Mouse (Mus musculus): ENCODE data around the gene Diaph2. TPM values are rescaled to one million over a fixed set of nuclear protein-coding genes. Genes with fewer than 3 reads are reported as not detected.
A peak's percentile ranks its signal among the peaks of the same experiment; 100 is the strongest.

The Diaph2 gene
- total and polyA plus RNA-seq, 2 experiments = 3.2 to 13.3 TPM

GRCm38 (mm10) chrX:129833887-129834286 is 84.3 kb downstream of the Diaph2 start:
- H3K4me3 ChIP-seq (ENCODE audit: insufficient read depth, low read depth, low read length) = no peak overlapping the region
- H3K4me1 ChIP-seq (ENCODE audit: control insufficient read depth, insufficient read depth, low read length) = no peaks in the 10 kb centered on the region
- peak; percentile 27 for DNase-seq (ENCODE audit: extremely low read depth, low read depth, low spot score)
- no peak overlapping the region for H3K9ac ChIP-seq (ENCODE audit: low read depth, low read length)
- H3K27ac ChIP-seq (replicated peaks; ENCODE audit: insufficient read depth, low read depth, low read length) = no peak overlapping the region
- H3K36me3 ChIP-seq (ENCODE audit: control insufficient read depth, insufficient read depth, low read length) = no peaks in the 10 kb centered on the region
- no peaks in the 10 kb centered on the region for H3K79me2 ChIP-seq (ENCODE audit: control insufficient read depth, insufficient read depth, low read length)
- no peaks in the 10 kb centered on the region for H3K27me3 ChIP-seq (ENCODE audit: control insufficient read depth, insufficient read depth, low read length)
- TF ChIP-seq POLR2A (IDR thresholded peaks at IDR 0.05; ENCODE audit: extremely low read depth, insufficient read depth, low read length) = no peak
- no peak for TF ChIP-seq CTCF (IDR thresholded peaks at IDR 0.05; ENCODE audit: low read depth, low read length)

- no peaks in the 10 kb centered on the region for H3K27me3 ChIP-seq (ENCODE audit: control insufficient read depth, insufficient read depth, low read length)
- peak; percentile 50 for DNase-seq (ENCODE audit: extremely low read depth, low read depth, low spot score)
- TF ChIP-seq POLR2A (IDR thresholded peaks at IDR 0.05; ENCODE audit: extremely low read depth, insufficient read depth, low read length) = no peak
- TF ChIP-seq CTCF (IDR thresholded peaks at IDR 0.05; ENCODE audit: low read depth, low read length) = peak; percentile 15; the same call in 1 of the 2 replicates
- no peak overlapping the region for H3K27ac ChIP-seq (replicated peaks; ENCODE audit: insufficient read depth, low read depth, low read length)
- no peak overlapping the region for H3K9ac ChIP-seq (ENCODE audit: low read depth, low read length)
- H3K36me3 ChIP-seq (ENCODE audit: control insufficient read depth, insufficient read depth, low read length) = no peaks in the 10 kb centered on the region
- H3K4me1 ChIP-seq (ENCODE audit: control insufficient read depth, insufficient read depth, low read length) = no peaks in the 10 kb centered on the region
- WGBS = 6% methylated on average over 3 of the region's 3 CpGs
- H3K79me2 ChIP-seq (ENCODE audit: control insufficient read depth, insufficient read depth, low read length) = no peaks in the 10 kb centered on the region
- H3K4me3 ChIP-seq (ENCODE audit: insufficient read depth, low read depth, low read length) = no peak overlapping the region
Measured at GRCm38 (mm10) chrX:129884465-129884864, 134.9 kb downstream of the Diaph2 start.

GRCm38 (mm10) chrX:129925806-129926205 is 176.3 kb downstream of the Diaph2 start:
- Histone ChIP-seq H3K27me3 (ENCODE audit: control insufficient read depth, insufficient read depth, low read length) (no peaks in the 10 kb centered on the region), H3K4me1 (ENCODE audit: control insufficient read depth, insufficient read depth, low read length) (no peaks in the 10 kb centered on the region), H3K27ac (replicated peaks; ENCODE audit: insufficient read depth, low read depth, low read length) (no peak overlapping the region), H3K9ac (ENCODE audit: low read depth, low read length) (no peak overlapping the region), H3K36me3 (ENCODE audit: control insufficient read depth, insufficient read depth, low read length) (no peaks in the 10 kb centered on the region), H3K79me2 (ENCODE audit: control insufficient read depth, insufficient read depth, low read length) (no peaks in the 10 kb centered on the region), H3K4me3 (ENCODE audit: insufficient read depth, low read depth, low read length) (no peak overlapping the region)
- 100% methylated on average over 2 of the region's 2 CpGs for WGBS
- TF ChIP-seq POLR2A (IDR thresholded peaks at IDR 0.05; ENCODE audit: extremely low read depth, insufficient read depth, low read length) = no peak
- TF ChIP-seq CTCF (IDR thresholded peaks at IDR 0.05; ENCODE audit: low read depth, low read length) = no peak
- DNase-seq (ENCODE audit: extremely low read depth, low read depth, low spot score) = no peak

DNA sequence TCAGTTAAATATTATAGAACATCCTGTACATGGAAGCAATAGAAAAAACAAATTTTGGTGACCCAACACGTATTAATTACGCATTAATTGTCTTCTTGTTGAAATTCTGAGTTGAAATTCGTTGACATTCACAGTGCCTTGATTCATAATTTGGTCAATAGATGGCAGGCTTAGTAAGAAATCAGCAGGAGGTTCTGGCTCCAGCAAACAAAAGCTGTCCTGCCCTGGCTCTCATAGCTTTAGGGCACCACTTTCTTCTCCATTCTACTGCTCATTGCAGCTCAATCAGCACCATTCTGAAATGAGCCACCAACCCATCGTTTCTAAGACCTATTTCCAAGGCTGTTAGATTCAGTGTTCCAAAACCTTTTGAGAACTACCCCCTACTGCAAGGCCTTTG is 225.3 kb downstream of the Diaph2 start:
- H3K4me1 ChIP-seq (ENCODE audit: control insufficient read depth, insufficient read depth, low read length) = no peaks in the 10 kb centered on the region
- TF ChIP-seq POLR2A (IDR thresholded peaks at IDR 0.05; ENCODE audit: extremely low read depth, insufficient read depth, low read length) = no peak
- no peak for TF ChIP-seq CTCF (IDR thresholded peaks at IDR 0.05; ENCODE audit: low read depth, low read length)
- no peak overlapping the region for H3K9ac ChIP-seq (ENCODE audit: low read depth, low read length)
- no peak overlapping the region for H3K27ac ChIP-seq (replicated peaks; ENCODE audit: insufficient read depth, low read depth, low read length)
- no peaks in the 10 kb centered on the region for H3K79me2 ChIP-seq (ENCODE audit: control insufficient read depth, insufficient read depth, low read length)
- 80% methylated on average over 4 of the region's 4 CpGs for WGBS
- no peaks in the 10 kb centered on the region for H3K27me3 ChIP-seq (ENCODE audit: control insufficient read depth, insufficient read depth, low read length)
- H3K4me3 ChIP-seq (ENCODE audit: insufficient read depth, low read depth, low read length) = no peak overlapping the region
- H3K36me3 ChIP-seq (ENCODE audit: control insufficient read depth, insufficient read depth, low read length) = no peaks in the 10 kb centered on the region; the same call in 1 of the 2 replicates
- DNase-seq (ENCODE audit: extremely low read depth, low read depth, low spot score) = no peak

DNA sequence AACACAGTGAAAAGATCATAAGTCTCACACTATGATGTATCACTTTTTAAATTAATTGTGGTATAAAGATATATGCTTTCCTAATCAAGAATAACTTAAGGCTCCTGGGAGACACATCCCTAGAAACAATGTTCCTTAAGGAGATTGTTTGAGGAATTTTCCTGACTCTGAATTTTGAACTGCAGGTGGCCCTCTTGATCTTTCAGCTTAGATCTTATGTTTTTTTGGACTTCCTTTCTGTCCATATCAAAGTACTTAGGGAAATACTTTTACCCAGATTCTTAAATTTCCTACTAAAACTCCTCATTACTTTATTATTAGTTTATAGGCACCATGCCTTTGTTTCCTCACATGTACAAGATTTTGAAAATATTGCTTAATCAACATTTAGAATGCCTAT is 258.7 kb downstream of the Diaph2 start:
- Histone ChIP-seq H3K4me1 (ENCODE audit: control insufficient read depth, insufficient read depth, low read length) (no peaks in the 10 kb centered on the region), H3K79me2 (ENCODE audit: control insufficient read depth, insufficient read depth, low read length) (no peaks in the 10 kb centered on the region)
- TF ChIP-seq CTCF (IDR thresholded peaks at IDR 0.05; ENCODE audit: low read depth, low read length) = no peak
- no peak for TF ChIP-seq POLR2A (IDR thresholded peaks at IDR 0.05; ENCODE audit: extremely low read depth, insufficient read depth, low read length)

GRCm38 (mm10) chrX:130019735-130020134 is 270.2 kb downstream of the Diaph2 start:
- TF ChIP-seq CTCF (IDR thresholded peaks at IDR 0.05; ENCODE audit: low read depth, low read length) (no peak), POLR2A (IDR thresholded peaks at IDR 0.05; ENCODE audit: extremely low read depth, insufficient read depth, low read length) (no peak)
- Histone ChIP-seq H3K36me3 (ENCODE audit: control insufficient read depth, insufficient read depth, low read length) (no peaks in the 10 kb centered on the region), H3K9ac (ENCODE audit: low read depth, low read length) (no peak overlapping the region), H3K79me2 (ENCODE audit: control insufficient read depth, insufficient read depth, low read length) (no peaks in the 10 kb centered on the region), H3K27ac (replicated peaks; ENCODE audit: insufficient read depth, low read depth, low read length) (no peak overlapping the region), H3K4me3 (ENCODE audit: insufficient read depth, low read depth, low read length) (no peak overlapping the region), H3K4me1 (ENCODE audit: control insufficient read depth, insufficient read depth, low read length) (no peaks in the 10 kb centered on the region), H3K27me3 (ENCODE audit: control insufficient read depth, insufficient read depth, low read length) (no peaks in the 10 kb centered on the region)
- WGBS = 100% methylated on average over 1 of the region's 1 CpGs
- no peak for DNase-seq (ENCODE audit: extremely low read depth, low read depth, low spot score)

More for the DNA sequence above, 258.7 kb downstream of the Diaph2 start:
- Histone ChIP-seq H3K4me3 (ENCODE audit: insufficient read depth, low read depth, low read length) (no peak overlapping the region), H3K27me3 (ENCODE audit: control insufficient read depth, insufficient read depth, low read length) (no peaks in the 10 kb centered on the region), H3K27ac (replicated peaks; ENCODE audit: insufficient read depth, low read depth, low read length) (no peak overlapping the region), H3K36me3 (ENCODE audit: control insufficient read depth, insufficient read depth, low read length) (no peaks in the 10 kb centered on the region), H3K9ac (ENCODE audit: low read depth, low read length) (no peak overlapping the region)
- no peak for DNase-seq (ENCODE audit: extremely low read depth, low read depth, low spot score)

All from liver, adult 2 months (tissue).